Mouse (Mus musculus) megakaryocyte, embryonic 14.5 days (primary cell): Measurements from ENCODE around the gene Grin2b.

Experiments used
- FLI1 ChIP-seq: IDR thresholded peaks from 2 replicates; pipeline ENCODE4 v1.6.1; 2012; ENCODE audit warnings: low read length, inconsistent platforms, mixed read lengths
- GATA1 ChIP-seq: IDR thresholded peaks from 3 replicates; pipeline ENCODE4 v1.6.1; 2012; ENCODE audit warnings: mixed read lengths, low read length, inconsistent platforms, borderline replicate concordance

GRCm38 (mm10) chr6:135799949-135800348, 373.4 kb downstream of the Grin2b start:
- TF ChIP-seq GATA1 (no peak), FLI1 (no peak)
